Mouse (Mus musculus) CD8-positive naive resting alpha-beta T cell, adult 57 days (primary cell): ENCODE measurements around the gene Smug1. TPM values are rescaled to one million over a fixed set of nuclear protein-coding genes. Genes with fewer than 3 reads are reported as not detected.

ENCODE experiments used
- total RNA-seq: library from RNA; stranded (reverse); gene quantifications from one replicate; pipeline ENCODE4 v1.2.4, GENCODE M21; 2023

Gene Smug1
- total RNA-seq: 6.2 TPM

GRCm38 (mm10) chr15:103167042-103167615 is at the start of gene Smug1:
Gene Smug1, minus strand, starts transcription at chr15:103167092.

Other genes starting within 250 kb of the Smug1 start
- gene Hoxc13, start 246.0 kb downstream of the Smug1 start, total RNA-seq: not detected
- gene Hoxc12, start 230.3 kb downstream of the Smug1 start, total RNA-seq: not detected
- gene Hoxc11, start 212.7 kb downstream of the Smug1 start, total RNA-seq: not detected
- not detected for gene Hoxc10, start 200.3 kb downstream of the Smug1 start, total RNA-seq
- gene Hoxc5, start 199.6 kb downstream of the Smug1 start, total RNA-seq: not detected
- gene Hoxc9, start 190.7 kb downstream of the Smug1 start, total RNA-seq: not detected
- not detected for gene Hoxc8, start 176.5 kb downstream of the Smug1 start, total RNA-seq
- not detected for gene Hoxc6, start 168.8 kb downstream of the Smug1 start, total RNA-seq
- not detected for gene Hoxc4, start 148.2 kb downstream of the Smug1 start, total RNA-seq
- 20.5 TPM for gene Cbx5, start 72.7 kb upstream of the Smug1 start, total RNA-seq
- gene Hnrnpa1, start 73.3 kb upstream of the Smug1 start, total RNA-seq: 625 TPM
- gene Nfe2, start 91.3 kb upstream of the Smug1 start, total RNA-seq: 0.31 TPM
- 80.4 TPM for gene Copz1, start 105.6 kb upstream of the Smug1 start, total RNA-seq
- not detected for gene Gpr84, start 143.5 kb upstream of the Smug1 start, total RNA-seq
- gene Zfp385a, start 173.0 kb upstream of the Smug1 start, total RNA-seq: 1.9 TPM
- 1.7 TPM for gene Itga5, start 199.7 kb upstream of the Smug1 start, total RNA-seq